Mouse (Mus musculus) 3134 (cell line): ENCODE results near the gene Dnajb1.

Experiments used
- DNase-seq: peaks from one replicate; pipeline ENCODE4 v3.0.0-alpha.2; 2011; ENCODE audit warnings: low spot score; ENCODE audit not compliant: insufficient read length; ENCODE audit errors: extremely low read depth

Gene Dnajb1

GRCm38 (mm10) chr8:83652744-83653661 is 45.0 kb downstream of the Dnajb1 start:
- no peak for DNase-seq

- DNase-seq: no peak
Measured at GRCm38 (mm10) chr8:83653662-83654017, 45.6 kb downstream of the Dnajb1 start.

- no peak for DNase-seq
Measured at GRCm38 (mm10) chr8:83654725-83655124, 46.7 kb downstream of the Dnajb1 start.

GRCm38 (mm10) chr8:83656043-83656442 is 48.0 kb downstream of the Dnajb1 start:
- DNase-seq: no peak

GRCm38 (mm10) chr8:83656484-83657246 is 48.7 kb downstream of the Dnajb1 start:
- DNase-seq: no peak

GRCm38 (mm10) chr8:83660545-83660944 is 52.6 kb downstream of the Dnajb1 start:
- no peak for DNase-seq

- DNase-seq: no peak
Measured at GRCm38 (mm10) chr8:83660995-83661680, 53.1 kb downstream of the Dnajb1 start.
